Mouse (Mus musculus) CH12.LX (cell line): ENCODE results near the gene Isl1.

Source experiments
- CTCF ChIP-seq, 2 experiments: IDR thresholded peaks in 1 of 2; conservative IDR thresholded peaks in 1 of 2; 2 replicates each; pipeline ENCODE4 v1.5.1; 2011 to 2012; ENCODE audit warnings: low read depth in 2 of 2, low read length in 2 of 2, improper control_type of control experiment in 1 of 2, inconsistent platforms in 1 of 2, mild to moderate bottlenecking in 1 of 2, moderate library complexity in 1 of 2
- E2F4 ChIP-seq: IDR thresholded peaks from 2 replicates; pipeline ENCODE4 v1.6.1; 2011; ENCODE audit warnings: low read depth, low read length, improper control_type of control experiment; ENCODE audit not compliant: insufficient replicate concordance
- EP300 ChIP-seq: IDR thresholded peaks from 2 replicates; pipeline ENCODE4 v1.6.1; 2011; ENCODE audit warnings: low read length, improper control_type of control experiment
- GABPA ChIP-seq: IDR thresholded peaks from 2 replicates; pipeline ENCODE4 v1.6.1; 2012; ENCODE audit warnings: low read depth, low read length, improper control_type of control experiment, inconsistent platforms; ENCODE audit not compliant: insufficient replicate concordance
- JUND ChIP-seq: conservative IDR thresholded peaks from 2 replicates; pipeline ENCODE4 v1.6.1; 2011; ENCODE audit warnings: low read depth, low read length, improper control_type of control experiment
- KAT2A ChIP-seq: IDR thresholded peaks from 2 replicates; pipeline ENCODE4 v1.6.1; 2012; ENCODE audit warnings: low read length, improper control_type of control experiment, inconsistent platforms; ENCODE audit not compliant: insufficient replicate concordance
- MAFK ChIP-seq: IDR thresholded peaks from 2 replicates; pipeline ENCODE4 v1.6.1; 2011; ENCODE audit warnings: low read length, improper control_type of control experiment; ENCODE audit not compliant: insufficient replicate concordance
- POLR2A ChIP-seq: IDR thresholded peaks from 2 replicates; pipeline ENCODE4 v1.6.1; 2011; ENCODE audit warnings: low read depth, mild to moderate bottlenecking, improper control_type of control experiment, low read length
- POLR2AphosphoS2 ChIP-seq: IDR thresholded peaks from 2 replicates; pipeline ENCODE4 v1.6.1; 2011; ENCODE audit warnings: low read depth, low read length, improper control_type of control experiment
- SMC3 ChIP-seq: IDR thresholded peaks from 2 replicates; pipeline ENCODE4 v1.6.1; 2011; ENCODE audit warnings: low read depth, low read length, improper control_type of control experiment
- TBP ChIP-seq: conservative IDR thresholded peaks from 2 replicates; pipeline ENCODE4 v1.6.1; 2011; ENCODE audit warnings: low read depth, low read length, improper control_type of control experiment
- USF2 ChIP-seq: conservative IDR thresholded peaks from 2 replicates; pipeline ENCODE4 v1.6.1; 2011; ENCODE audit warnings: low read depth, low read length, improper control_type of control experiment
- ZNF384 ChIP-seq: IDR thresholded peaks from 2 replicates; pipeline ENCODE4 v1.6.1; 2012; ENCODE audit warnings: low read depth, low read length, improper control_type of control experiment, inconsistent platforms

DNA sequence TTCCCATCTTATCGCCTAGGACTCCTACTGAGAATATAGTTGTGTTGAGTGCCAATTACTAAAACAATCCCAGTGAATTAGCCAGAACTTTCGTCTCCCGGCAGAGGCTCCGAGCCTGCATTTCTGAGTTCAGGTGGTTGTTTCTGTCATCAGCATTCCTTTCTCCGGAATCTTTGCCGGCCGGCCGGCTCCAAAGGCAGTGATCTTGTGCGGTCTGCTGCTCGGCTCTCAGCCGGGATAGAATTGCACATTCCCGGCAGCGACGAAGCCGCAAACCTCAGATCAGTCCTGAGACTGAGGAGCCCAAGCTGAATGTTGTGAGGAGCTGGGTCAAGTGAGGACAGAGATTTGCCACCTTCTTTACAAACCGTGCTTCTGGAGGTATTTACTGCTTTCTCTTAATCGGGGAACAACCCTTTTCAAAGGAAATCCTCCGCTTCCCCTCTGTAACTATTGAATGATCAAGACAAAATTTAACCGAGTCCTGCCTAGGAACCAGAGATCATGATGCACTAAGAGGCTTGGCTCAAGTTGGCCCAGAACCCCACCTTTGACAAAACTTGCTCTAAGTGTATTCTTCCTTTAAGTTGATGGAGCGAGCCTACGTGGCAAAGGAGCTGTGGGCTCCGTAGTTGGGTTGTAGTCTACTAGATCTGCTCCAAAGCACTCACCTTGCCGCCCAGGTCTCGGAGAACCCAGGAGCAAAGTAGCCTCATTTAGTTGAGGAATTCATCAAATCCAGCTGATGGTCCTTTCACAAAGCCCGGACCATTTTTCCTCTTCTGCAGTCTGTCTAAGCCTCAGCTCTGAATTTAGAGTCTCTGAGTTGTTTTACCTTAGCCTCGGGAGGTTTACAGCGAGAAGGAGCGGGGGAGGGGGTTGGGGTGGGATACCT, 4.4 kb upstream of the Isl1 start:
- TF ChIP-seq MAFK, result no peak
- TF ChIP-seq CTCF (conservative IDR thresholded peaks at IDR 0.05 in 1 of 2, IDR thresholded peaks at IDR 0.05 in 1 of 2; ENCODE audit: low read depth in 2 of 2, low read length in 2 of 2), result no peak
- no peak for TF ChIP-seq SMC3
- no peak for TF ChIP-seq POLR2A
- no peak for TF ChIP-seq E2F4
- no peak for TF ChIP-seq TBP
- no peak for TF ChIP-seq POLR2AphosphoS2
- TF ChIP-seq EP300, result no peak
- TF ChIP-seq KAT2A, result no peak
- TF ChIP-seq ZNF384, result no peak
- no peak for TF ChIP-seq JUND
- no peak for TF ChIP-seq USF2
- TF ChIP-seq GABPA, result no peak
